Mouse (Mus musculus) heart, adult 18-20 months (tissue): ENCODE results near the gene Zfp202. TPM values are rescaled to one million over a fixed set of nuclear protein-coding genes. Genes with fewer than 3 reads are reported as not detected.
"Not testable (repeated sequence)": the region's sequence is repeated elsewhere in the genome, so short reads cannot be mapped to it uniquely, and the experiment has no call there.

Experiments used
- DNase-seq, 2 experiments: peaks; one replicate each; pipeline ENCODE4 v3.0.0; 2021 to 2022; ENCODE audit warnings: mixed read lengths in 1 of 2
- long read RNA-seq, 2 experiments: library from polyadenylated mRNA; stranded (forward); transcript quantifications; one replicate each; pipeline ENCODE4 v2.0.0; 2021
- total RNA-seq, 2 experiments: library from RNA; stranded (reverse); gene quantifications; 2 replicates each; pipeline ENCODE4 v1.2.3; 2021

The Zfp202 gene
- total RNA-seq, result 1 to 10 TPM; 2.5 to 2.7 TPM
- long read RNA-seq, experiment 1, partial matches to known transcripts, result 0 of 3 reads
- long read RNA-seq, experiment 1, other reads (novel, unspliced or antisense), result 0 of 3 reads
- long read RNA-seq, experiment 2, partial matches to known transcripts, result 0 of 4 reads
- long read RNA-seq, experiment 2, other reads (novel, unspliced or antisense), result 1 of 4 reads

DNA sequence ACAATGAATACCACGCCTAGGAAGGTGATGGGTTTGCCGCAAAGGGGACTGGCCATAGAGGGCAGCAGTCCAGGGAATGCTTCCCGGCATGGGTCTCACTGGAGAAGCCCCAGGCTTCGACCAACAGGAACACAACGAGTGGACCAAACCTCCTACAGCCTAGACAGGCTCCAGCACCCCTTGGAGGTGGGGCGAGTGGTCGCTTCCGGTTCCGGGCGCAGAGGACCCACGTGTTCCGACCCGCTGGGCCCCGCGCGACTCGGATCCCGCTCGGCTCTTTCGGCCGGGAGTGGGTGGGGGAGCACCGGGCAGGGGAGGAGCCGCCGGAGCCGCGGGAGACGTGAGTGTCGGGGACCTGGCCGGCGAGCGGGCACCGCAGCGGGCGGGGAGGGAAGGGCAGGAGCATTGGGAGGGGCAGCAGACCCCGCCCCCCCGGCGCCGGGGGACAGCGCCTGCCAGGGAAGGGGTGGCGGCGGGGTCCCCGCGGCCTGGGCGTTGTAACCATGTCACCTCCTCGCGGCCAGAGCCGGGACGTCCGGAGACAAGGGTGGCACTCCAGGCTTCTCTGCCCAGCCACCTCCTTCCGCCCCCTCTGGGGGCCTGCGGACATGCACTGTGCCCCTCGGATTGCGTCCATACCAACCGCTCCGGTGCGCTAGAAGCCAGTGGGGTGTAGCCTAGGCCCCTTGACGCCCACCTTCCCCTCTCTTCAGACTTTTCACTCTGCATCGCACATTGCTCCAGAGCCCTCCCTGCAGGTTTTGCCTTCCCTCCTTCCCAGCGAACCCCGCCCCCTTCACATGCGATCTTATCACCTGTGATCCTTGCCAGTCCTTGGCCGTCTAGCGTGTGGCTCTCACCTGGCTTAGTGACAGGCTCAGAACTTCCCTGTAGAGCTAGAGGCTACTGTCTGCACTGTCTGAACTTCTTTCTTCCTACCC, at the start of gene Zfp202:
Gene Zfp202 (plus strand): TSS at position 219 of the 941 bp plus-strand sequence.
- peak; percentile 90 to 91 for DNase-seq

DNA sequence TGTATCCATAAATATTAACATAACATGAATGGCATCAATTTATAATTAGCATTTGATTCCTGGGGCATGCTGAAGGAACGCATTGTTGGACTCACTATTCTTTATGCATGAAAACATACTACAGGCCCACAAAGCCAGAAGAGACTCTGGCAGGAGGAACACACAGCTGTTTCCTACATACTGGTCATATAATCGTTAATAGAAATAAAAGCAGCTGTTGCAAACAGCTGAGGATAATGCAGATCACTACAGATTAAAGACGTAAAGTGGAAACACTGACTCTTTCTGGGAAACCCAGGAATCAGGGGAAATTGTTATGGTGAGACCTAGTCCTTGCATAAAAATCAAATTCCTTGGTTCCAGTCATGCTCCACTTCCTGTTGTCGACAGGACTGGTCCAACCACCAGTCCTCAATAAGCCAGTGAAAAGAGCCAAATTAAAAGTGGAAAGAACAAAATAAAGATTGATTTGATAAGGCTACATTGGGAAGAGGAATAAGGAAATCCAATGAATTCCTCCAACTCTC, 36.9 kb upstream of the Zfp202 start:
- no peak for DNase-seq

DNA sequence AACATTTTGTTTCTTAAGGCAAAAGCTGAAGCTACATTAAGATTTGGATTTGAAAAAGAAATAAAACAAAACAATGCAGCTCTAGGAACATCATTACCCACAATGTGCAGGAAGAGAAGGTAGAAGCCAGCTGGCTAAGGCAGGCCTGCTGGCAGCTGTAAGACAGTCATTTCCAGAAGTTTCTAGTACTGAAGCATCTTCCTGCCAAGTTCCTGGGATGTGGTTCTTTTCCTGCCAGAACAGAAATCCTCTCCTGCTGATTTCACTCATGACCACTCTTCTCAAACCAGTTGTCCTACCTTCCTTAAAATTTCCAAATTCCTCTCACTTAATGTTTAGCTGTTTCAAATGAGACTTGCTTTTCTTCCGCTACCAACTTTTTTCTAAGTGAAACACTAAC, 25.7 kb upstream of the Zfp202 start:
- peak; percentile 10 to 14 for DNase-seq

DNA sequence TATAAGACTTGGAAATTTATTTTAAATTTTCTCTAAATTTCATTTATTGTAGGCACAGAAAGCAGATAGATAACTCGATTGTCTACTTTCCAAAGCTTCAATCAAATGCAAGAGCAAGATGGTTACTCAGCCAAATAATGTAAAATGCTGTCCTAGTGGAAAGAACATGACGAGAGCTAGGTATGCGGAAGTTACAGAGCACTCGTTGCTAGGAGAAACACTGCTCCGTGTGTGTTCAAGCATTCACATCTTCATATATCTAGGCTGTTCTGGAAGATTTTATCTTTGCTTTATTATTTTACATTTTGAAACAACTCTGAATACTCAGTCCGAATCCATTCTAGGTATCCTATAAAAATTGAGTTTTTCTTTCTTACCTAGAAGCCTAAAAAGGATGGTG, 15.1 kb upstream of the Zfp202 start:
- no peak for DNase-seq

DNA sequence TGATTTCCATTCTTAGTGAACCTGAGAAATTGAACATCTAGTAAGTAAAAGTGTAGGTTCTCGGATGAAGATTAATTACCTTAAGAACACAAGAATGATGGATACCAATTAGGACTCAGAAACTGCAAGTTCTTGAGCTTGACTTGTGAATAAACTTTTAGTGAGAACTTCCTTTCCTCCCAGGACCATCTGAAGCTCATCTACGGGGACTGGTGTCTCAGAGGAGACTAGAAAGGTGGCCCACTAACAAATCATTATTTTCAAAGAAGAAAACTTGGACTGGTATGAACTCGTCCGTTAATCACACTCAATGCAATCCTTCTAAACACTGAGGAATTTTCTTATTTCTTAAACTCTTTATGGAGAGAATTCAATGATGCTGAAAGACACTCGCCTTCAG, 11.5 kb upstream of the Zfp202 start, which contains the start of gene Olfr986:
Gene Olfr986 (plus strand): TSS at position 301 of the 400 bp plus-strand sequence.
- no peak for DNase-seq

DNA sequence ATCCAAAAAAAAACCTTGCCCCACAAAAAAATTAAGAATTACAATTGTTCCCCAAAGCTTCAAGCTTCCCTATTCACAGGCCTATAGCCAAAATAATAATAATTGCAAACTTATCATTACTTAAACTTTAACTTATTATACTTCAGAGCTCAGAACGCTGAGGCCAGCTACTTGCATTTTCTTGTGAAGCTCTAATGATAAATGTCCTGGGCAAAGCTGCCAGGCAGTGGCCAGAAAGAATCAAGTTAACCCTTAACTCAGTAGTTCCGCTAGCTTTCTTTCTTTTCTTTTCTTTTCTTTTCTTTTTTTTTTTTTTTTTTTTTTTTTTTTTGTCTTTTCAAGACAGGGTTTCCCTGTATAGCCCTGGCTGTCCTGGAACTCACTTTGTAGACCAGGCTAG, 7.0 kb upstream of the Zfp202 start:
- DNase-seq, result not testable (repeated sequence)

DNA sequence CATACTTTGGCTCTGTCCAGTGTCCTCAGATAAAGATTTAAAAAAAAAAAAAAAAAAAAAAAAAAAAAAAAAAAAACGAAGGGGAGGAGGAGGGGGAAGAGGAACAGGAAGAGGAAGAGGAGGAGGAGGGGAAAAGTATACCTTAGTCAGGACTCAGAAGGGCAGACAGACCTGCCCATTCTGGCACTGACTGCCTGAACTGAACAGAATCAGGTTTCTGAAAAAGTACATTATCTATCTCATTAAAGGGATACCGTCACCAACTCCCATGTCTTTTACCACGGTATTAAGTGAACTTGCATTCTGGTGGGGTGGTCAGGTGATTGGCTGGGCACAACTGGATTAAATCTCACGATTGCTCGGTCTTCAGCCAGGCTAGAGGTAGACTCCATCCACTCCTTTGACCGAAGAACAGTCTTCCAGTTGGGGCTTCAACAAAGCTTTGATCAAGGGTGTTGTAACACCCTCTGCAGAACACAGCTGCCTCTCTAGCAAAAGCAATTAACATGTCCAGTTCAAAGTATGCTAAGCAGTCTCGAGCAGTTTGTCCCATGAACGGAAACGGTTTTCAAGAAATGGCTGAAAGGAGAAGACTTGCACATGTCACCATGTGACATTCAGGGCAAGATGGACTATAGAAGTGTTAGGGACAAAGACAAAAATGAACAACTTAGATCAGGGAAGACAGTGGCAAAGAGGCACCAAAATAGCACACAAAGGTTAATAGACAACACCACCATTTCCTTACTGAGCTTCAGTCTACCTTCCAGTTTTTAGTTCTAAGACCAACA, 835 bp upstream of the Zfp202 start:
- peak in 1 of 2 experiments; percentile 20 for DNase-seq

DNA sequence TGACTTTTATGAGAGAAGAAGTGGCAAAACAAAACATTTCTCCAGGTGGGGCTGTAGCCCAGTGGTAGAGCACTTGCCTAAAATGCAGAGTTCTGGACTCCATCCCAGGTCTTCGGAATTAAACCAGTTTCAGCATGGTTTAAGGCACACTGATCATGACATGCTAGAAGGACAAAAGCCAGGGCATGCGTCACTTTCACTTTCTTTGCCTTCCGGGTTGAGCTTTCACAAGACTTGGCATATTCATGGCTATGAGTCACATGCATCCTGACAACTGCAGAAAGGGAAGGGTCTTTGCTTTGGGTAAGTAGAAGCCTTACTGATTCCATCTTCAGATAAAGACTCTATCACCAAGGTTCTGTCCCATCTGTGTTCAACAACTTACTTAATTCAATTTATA, 3.9 kb downstream of the Zfp202 start:
- peak; percentile 47 to 65 for DNase-seq

DNA sequence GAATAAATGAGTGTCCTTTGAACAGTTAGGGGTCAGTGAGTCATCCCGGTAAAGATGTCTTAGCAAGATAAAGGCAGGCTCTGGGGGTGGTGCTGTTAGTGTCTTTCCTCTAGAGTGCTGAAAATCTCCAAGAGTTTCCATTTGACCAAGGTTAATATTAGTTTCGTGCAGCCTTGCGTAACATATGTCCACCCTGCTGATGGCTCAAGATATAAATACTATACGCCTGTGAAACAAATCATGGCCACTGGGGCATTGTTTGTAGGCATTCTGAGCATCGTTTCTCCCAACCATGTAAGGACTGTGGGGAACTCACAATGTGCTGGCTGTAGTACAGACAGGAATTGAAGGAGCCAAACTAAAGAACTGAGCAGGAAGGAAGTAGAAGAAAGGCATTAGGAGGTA, 14.4 kb downstream of the Zfp202 start:
- DNase-seq, result no peak

DNA sequence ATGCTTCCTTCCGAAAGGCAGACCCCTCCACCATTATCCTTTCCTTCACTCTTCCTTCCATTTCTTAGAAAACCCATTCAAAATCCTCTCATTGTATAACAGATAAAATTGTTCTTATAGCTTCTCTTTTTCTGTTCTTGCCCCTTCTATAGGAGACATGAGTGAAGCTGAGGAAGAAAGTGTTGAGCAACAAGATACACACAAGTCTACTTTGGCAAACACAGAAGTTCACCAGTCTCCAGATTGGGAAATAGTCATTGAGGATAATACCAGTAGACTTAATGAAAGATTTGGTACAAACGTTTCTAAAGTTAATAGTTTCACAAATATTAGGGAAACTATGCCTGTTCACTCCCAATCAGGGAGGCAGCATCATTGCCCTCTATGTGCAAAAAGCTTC, 18.6 kb downstream of the Zfp202 start:
- no peak for DNase-seq

DNA sequence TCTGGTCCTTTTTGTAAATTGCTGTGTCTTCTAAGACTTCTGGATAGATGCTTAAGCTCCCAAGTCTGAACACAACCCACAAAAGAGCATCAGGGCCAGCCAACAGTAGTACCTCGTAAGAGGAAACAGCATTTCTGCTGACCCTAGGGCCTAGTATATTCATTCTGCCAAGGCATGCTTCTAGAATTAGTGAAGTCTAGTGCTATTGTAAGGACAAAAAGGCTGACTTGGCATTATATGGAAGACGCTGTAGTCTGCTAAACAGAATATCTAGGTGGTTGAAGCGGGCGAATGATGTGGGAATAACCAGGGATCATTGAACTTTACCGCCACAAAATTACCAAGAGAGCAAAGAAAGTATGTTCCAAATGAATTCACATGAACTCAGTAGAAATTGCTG, 21.9 kb downstream of the Zfp202 start:
- no peak for DNase-seq

DNA sequence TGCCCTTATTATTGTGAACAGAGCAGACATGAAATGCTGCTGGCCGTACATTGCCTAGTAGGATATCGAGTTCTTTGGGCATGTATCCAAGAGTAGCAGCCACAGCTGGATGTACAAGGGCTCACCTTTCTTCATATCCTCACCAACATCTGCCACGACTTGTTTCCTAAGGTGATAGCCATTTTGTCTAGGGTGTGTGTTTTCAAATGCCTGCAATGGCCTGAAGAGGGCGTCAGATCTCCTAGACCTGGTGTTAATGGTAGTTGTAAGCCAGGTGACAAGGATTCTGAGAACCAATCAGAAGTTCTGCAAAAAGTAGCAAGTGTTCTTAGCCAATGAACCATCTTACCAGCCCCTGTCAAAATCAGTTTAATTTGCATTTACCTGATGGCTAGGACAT, 24.5 kb downstream of the Zfp202 start:
- DNase-seq, result no peak

DNA sequence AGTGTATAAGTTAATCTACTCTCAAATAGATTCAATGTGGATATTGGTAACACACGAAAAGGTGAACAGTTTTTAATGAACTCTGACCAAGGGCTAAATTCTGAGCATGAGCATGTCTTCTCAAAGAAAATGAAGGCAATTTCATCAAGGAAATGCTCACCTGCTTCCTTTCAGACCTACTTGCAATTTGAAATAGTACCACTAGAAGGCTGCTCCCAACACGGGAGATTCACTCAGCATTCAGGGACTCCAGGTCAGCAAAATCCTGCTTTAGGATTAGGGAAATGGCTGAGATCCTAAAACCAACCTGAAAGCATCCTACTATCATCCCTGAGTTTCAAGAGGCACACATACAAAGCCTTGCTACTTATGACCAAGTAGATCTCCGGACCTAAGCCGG, 32.2 kb downstream of the Zfp202 start:
- no peak for DNase-seq

DNA sequence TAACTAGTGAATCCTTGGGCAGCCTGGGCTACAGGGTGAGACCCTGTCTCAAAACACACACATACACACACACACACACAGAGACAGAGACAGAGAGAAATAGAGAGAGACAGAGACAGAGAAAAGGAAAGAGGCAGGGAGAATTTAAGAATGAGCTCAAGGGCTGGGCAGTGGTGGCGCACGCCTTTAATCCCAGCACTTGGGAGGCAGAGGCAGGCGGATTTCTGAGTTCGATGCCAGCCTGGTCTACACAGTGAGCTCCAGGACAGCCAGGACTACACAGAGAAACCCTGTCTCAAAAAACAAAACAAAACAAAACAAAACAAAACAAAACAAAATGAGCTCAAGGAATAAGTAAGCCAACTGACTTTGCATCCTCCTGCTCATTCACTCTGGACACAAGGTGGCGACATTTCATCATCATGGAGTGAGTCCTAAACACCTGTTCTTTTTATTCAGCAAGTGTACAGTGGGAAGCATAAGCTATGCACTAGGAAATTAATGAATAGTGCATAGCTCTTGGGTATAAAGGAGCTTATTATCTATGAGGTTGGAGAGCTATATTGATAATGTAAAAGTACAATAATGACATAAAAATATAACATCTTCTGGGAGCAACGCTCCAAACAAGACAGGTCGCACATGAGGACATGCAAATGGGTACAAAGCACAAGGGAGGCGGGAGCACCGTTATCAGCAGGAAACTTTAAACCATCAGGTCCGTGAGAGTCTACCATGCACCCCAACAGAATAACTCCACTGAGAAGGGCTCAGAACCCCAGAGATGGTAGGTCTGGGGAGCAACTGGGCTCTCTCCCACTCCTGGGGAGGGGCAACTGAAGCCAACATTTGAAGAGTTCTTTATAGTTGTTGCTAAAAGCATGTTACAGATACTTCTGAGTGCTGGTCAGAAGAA, 36.0 kb downstream of the Zfp202 start:
- peak; percentile 40 to 73 for DNase-seq

DNA sequence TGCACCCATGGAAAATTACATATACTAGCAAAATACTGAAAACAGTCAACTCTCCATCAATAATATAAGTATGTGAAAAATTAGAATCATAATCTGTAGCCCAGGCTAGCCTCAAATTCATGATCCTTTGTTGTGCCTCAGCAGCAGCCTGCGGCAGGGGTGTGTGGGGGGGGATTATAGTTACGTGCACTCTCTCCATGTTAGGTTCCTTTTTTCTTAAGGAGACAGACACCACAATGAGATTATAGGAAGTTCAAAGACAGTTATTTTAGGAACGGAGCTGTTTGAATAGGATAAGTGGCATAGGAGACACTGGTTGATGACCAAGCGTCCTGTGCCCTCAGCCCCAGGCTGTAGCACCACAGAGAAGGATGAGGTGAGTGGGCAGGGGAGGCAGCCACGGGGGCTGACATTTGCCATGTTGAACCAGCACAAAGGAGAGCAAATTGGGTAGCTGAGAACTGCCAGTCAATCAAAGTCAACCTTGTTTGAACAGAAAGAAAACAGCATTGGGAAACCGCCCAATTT, 36.8 kb downstream of the Zfp202 start:
- no peak for DNase-seq

DNA sequence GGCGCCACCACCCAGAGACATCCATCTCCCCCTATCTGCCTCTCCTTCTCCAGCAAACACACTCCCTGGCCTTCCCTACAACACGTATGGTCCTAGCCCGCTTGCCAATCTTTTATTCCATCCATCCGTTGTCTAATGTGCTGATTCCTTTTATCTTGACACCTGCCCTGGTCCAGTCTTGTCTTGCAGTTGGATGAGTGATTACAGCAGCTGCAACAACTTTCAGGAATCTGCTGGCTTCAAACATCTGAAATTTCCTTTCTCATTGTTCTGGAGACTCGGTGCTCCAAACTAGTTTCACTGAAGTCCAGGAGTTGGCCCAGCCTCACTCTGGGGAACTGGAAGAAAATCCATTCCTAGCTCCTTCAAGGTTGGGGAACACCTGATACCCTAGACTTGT, 37.4 kb downstream of the Zfp202 start:
- no peak for DNase-seq

DNA sequence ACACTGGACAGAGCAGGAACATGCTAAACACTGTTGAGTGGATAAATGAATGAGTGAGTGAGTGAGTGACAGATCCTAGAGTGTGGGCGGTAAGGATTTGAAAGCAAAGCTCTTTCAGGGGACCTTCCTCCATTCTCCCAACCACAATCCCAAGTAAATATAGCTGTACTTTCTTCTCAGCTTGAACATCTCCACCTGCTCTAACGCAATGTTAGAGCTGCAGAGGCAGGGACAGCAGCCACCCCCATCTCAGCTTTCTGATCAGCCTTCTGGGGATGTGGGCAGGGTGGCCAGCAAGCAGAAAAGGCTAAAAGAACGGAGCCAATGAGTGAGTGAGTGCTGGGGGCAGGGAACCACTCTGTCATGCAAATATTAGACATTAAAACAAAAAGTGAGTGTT, 38.9 kb downstream of the Zfp202 start:
- no peak for DNase-seq

DNA sequence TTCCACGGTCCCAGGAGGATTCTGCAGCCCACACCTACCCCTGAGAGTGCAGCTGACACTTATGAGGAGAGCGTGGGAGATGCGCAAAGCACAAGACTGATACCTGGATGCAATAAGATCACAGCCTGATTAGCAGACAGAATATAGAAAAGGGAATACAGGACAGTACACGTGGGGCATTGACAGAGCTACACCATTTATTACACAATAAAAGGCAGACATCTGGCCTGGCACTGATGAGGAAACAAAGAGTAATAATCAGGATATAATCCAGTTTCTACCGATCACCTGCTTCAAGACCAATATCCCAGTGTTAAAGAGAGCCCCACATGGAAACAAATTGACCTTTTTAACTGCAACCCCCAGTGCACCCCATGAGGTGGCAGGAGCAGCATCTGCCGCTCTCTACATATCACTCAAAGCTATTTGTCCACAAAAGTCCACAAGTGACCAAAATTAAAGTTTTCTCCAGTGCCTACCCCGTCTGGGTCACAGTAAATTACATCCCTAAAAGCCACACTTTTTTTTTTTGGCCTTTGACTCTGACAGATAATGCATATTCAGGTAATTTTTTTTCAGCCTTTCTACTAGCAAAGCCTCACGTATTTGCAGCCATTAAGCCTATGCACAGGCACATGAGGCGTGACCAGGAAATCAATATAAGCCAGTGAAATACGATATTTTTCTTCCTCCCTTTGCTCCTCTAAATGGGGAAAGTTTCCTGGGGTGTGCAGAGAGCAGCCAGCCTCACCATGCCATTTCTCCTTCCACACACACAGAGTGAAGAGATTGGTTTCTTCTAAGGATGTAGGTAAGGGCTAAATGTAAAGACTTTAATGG, 42.3 kb downstream of the Zfp202 start:
- DNase-seq, result no peak

DNA sequence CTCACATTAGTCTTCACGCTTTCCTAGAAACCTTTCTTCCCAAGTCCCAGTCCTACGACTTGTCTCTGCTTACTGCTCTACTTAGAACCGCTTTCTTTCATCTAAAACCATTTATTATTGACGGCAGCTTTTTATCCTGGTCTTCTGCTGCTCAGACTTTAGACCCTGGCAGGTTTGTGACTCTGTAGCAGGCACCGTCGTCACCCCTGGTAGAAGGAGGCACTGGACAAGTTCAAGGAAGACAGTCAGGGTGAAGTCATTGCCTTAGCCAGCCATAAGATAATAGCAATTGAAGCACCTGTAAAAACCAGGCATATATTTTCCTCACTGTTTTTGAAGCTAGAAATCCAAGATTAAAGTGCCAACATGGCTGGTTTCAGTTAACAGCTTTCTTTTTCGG, 43.1 kb downstream of the Zfp202 start:
- no peak for DNase-seq

DNA sequence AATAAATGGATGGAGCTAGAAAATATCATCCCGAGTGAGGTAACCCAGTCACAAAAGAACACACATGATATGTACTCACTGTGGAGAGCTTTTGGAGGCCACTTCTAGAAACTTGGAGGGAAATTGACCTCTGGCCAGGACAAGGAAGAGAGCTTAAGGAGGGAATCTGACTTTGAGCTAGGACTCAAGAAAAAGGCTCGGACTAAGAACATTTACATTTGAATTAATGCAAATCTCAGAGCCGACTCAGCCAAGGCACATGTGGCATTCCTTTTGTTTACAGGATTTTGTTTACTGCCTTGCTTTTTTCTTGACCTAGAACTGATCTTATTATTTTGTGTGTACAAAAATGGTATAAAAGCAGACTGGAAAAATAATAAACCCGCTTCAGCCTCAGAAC, 47.6 kb downstream of the Zfp202 start:
- no peak for DNase-seq
